Mouse (Mus musculus): ENCODE data around the gene 4933427D14Rik. TPM values are rescaled to one million over a fixed set of nuclear protein-coding genes. Genes with fewer than 3 reads are reported as not detected.

The 4933427D14Rik gene
- polyA plus RNA-seq, 1 experiment from 2014 or later: 24.3 TPM

- Histone ChIP-seq H3K36me3 (ENCODE audit: control insufficient read depth, insufficient read depth) (peaks cover 14% of the 10 kb centered on the region), H3K4me1 (replicated peaks; ENCODE audit: control insufficient read depth, insufficient read depth, low read length) (peaks cover 12% of the 10 kb centered on the region), H3K27me3 (replicated peaks; ENCODE audit: control insufficient read depth, insufficient read depth, low read length) (no peaks in the 10 kb centered on the region), H3K9me3 (ENCODE audit: control insufficient read depth, low read length) (no peaks in the 10 kb centered on the region), H3K27ac (ENCODE audit: low read length) (peak overlapping the region; percentile 75), H3K9ac (replicated peaks; ENCODE audit: low read depth, low read length) (peak overlapping the region; percentile 34; the same call in 1 of the 2 replicates), H3K4me2 (ENCODE audit: low read length) (no peak overlapping the region), H3K4me3 (replicated peaks; ENCODE audit: low read length) (no peak overlapping the region)
- 31% methylated on average over 11 of the region's 11 CpGs for WGBS
- ATAC-seq: peak; percentile 77
Measured at GRCm38 (mm10) chr11:72155186-72155980, 51.9 kb downstream of the 4933427D14Rik start.

- H3K4me2 ChIP-seq (ENCODE audit: low read length): no peak overlapping the region
- no peaks in the 10 kb centered on the region for H3K27me3 ChIP-seq (replicated peaks; ENCODE audit: control insufficient read depth, insufficient read depth, low read length)
- no peak overlapping the region for H3K27ac ChIP-seq (ENCODE audit: low read length)
- 82% methylated on average over 12 of the region's 12 CpGs for WGBS
- H3K36me3 ChIP-seq (ENCODE audit: control insufficient read depth, insufficient read depth): peaks cover 14% of the 10 kb centered on the region
- H3K4me1 ChIP-seq (replicated peaks; ENCODE audit: control insufficient read depth, insufficient read depth, low read length): peaks cover 14% of the 10 kb centered on the region
- no peak for ATAC-seq
- H3K4me3 ChIP-seq (replicated peaks; ENCODE audit: low read length): no peak overlapping the region
- H3K9me3 ChIP-seq (ENCODE audit: control insufficient read depth, low read length): no peaks in the 10 kb centered on the region
- no peak overlapping the region for H3K9ac ChIP-seq (replicated peaks; ENCODE audit: low read depth, low read length)
Measured at GRCm38 (mm10) chr11:72153122-72153862, 54.0 kb downstream of the 4933427D14Rik start.

- no peak for ATAC-seq
- Histone ChIP-seq H3K27me3 (replicated peaks; ENCODE audit: control insufficient read depth, insufficient read depth, low read length) (no peaks in the 10 kb centered on the region), H3K27ac (ENCODE audit: low read length) (no peak overlapping the region), H3K9ac (replicated peaks; ENCODE audit: low read depth, low read length) (no peak overlapping the region), H3K4me2 (ENCODE audit: low read length) (no peak overlapping the region), H3K36me3 (ENCODE audit: control insufficient read depth, insufficient read depth) (peaks cover 2% of the 10 kb centered on the region; the same call in 1 of the 2 replicates), H3K9me3 (ENCODE audit: control insufficient read depth, low read length) (no peaks in the 10 kb centered on the region), H3K4me3 (replicated peaks; ENCODE audit: low read length) (no peak overlapping the region), H3K4me1 (replicated peaks; ENCODE audit: control insufficient read depth, insufficient read depth, low read length) (peaks cover 19% of the 10 kb centered on the region)
- WGBS: 46% methylated on average over 2 of the region's 2 CpGs
Measured at GRCm38 (mm10) chr11:72151120-72151519, 56.1 kb downstream of the 4933427D14Rik start.

GRCm38 (mm10) chr11:72147910-72148309 is 59.3 kb downstream of the 4933427D14Rik start:
- whole genome bisulfite sequencing: 1% methylated on average over 3 of the region's 3 CpGs
- Histone ChIP-seq H3K27me3 (replicated peaks; ENCODE audit: control insufficient read depth, insufficient read depth, low read length) (no peaks in the 10 kb centered on the region), H3K27ac (ENCODE audit: low read length) (no peak overlapping the region; the same call in 1 of the 2 replicates), H3K36me3 (ENCODE audit: control insufficient read depth, insufficient read depth) (no peaks in the 10 kb centered on the region), H3K9ac (replicated peaks; ENCODE audit: low read depth, low read length) (no peak overlapping the region), H3K9me3 (ENCODE audit: control insufficient read depth, low read length) (no peaks in the 10 kb centered on the region), H3K4me1 (replicated peaks; ENCODE audit: control insufficient read depth, insufficient read depth, low read length) (peaks cover 8% of the 10 kb centered on the region), H3K4me2 (ENCODE audit: low read length) (no peak overlapping the region), H3K4me3 (replicated peaks; ENCODE audit: low read length) (no peak overlapping the region)
- ATAC-seq: peak; percentile 81

DNA sequence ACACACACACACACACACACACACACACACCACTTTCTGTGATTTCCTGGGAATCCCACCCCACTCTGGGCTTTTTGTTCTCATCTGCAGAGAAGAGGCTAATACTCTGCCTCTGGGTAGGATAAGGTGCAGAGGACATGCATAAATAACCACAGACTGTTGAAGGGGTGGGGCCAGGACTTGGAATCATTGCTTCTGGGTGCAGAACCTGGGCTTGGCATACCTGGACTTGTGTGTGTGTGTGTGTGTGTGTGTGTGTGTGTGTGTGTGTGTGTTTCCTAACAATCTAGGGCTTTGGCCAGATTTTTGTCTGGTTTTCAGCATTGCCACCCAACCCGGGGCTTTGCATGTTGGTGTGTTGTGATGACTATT is 61.4 kb downstream of the 4933427D14Rik start:
- Histone ChIP-seq H3K4me2 (ENCODE audit: low read length) (no peak overlapping the region), H3K9ac (replicated peaks; ENCODE audit: low read depth, low read length) (no peak overlapping the region), H3K9me3 (ENCODE audit: control insufficient read depth, low read length) (no peaks in the 10 kb centered on the region), H3K27ac (ENCODE audit: low read length) (no peak overlapping the region), H3K27me3 (replicated peaks; ENCODE audit: control insufficient read depth, insufficient read depth, low read length) (no peaks in the 10 kb centered on the region), H3K4me3 (replicated peaks; ENCODE audit: low read length) (no peak overlapping the region), H3K36me3 (ENCODE audit: control insufficient read depth, insufficient read depth) (no peaks in the 10 kb centered on the region), H3K4me1 (replicated peaks; ENCODE audit: control insufficient read depth, insufficient read depth, low read length) (peaks cover 10% of the 10 kb centered on the region)
- no peak for ATAC-seq
- 92% methylated on average over 1 of the region's 1 CpGs for WGBS

- no peaks in the 10 kb centered on the region for H3K9me3 ChIP-seq (ENCODE audit: control insufficient read depth, low read length)
- peaks cover 10% of the 10 kb centered on the region for H3K4me1 ChIP-seq (replicated peaks; ENCODE audit: control insufficient read depth, insufficient read depth, low read length)
- WGBS: 8% methylated on average over 2 of the region's 2 CpGs
- H3K9ac ChIP-seq (replicated peaks; ENCODE audit: low read depth, low read length): no peak overlapping the region
- H3K27me3 ChIP-seq (replicated peaks; ENCODE audit: control insufficient read depth, insufficient read depth, low read length): no peaks in the 10 kb centered on the region
- ATAC-seq: no peak
- H3K27ac ChIP-seq (ENCODE audit: low read length): no peak overlapping the region
- no peak overlapping the region for H3K4me3 ChIP-seq (replicated peaks; ENCODE audit: low read length)
- no peaks in the 10 kb centered on the region for H3K36me3 ChIP-seq (ENCODE audit: control insufficient read depth, insufficient read depth)
- H3K4me2 ChIP-seq (ENCODE audit: low read length): no peak overlapping the region
Measured at GRCm38 (mm10) chr11:72145182-72145876, 61.9 kb downstream of the 4933427D14Rik start.

GRCm38 (mm10) chr11:72142889-72143288 is 64.4 kb downstream of the 4933427D14Rik start:
- peaks cover 4% of the 10 kb centered on the region for H3K4me1 ChIP-seq (replicated peaks; ENCODE audit: control insufficient read depth, insufficient read depth, low read length)
- no peak overlapping the region for H3K9ac ChIP-seq (replicated peaks; ENCODE audit: low read depth, low read length)
- no peaks in the 10 kb centered on the region for H3K9me3 ChIP-seq (ENCODE audit: control insufficient read depth, low read length)
- 36% methylated on average over 10 of the region's 10 CpGs for WGBS
- no peak overlapping the region for H3K4me3 ChIP-seq (replicated peaks; ENCODE audit: low read length)
- H3K27ac ChIP-seq (ENCODE audit: low read length): no peak overlapping the region
- no peaks in the 10 kb centered on the region; the same call in 1 of the 2 replicates for H3K27me3 ChIP-seq (replicated peaks; ENCODE audit: control insufficient read depth, insufficient read depth, low read length)
- ATAC-seq: no peak
- no peaks in the 10 kb centered on the region for H3K36me3 ChIP-seq (ENCODE audit: control insufficient read depth, insufficient read depth)
- no peak overlapping the region for H3K4me2 ChIP-seq (ENCODE audit: low read length)

DNA sequence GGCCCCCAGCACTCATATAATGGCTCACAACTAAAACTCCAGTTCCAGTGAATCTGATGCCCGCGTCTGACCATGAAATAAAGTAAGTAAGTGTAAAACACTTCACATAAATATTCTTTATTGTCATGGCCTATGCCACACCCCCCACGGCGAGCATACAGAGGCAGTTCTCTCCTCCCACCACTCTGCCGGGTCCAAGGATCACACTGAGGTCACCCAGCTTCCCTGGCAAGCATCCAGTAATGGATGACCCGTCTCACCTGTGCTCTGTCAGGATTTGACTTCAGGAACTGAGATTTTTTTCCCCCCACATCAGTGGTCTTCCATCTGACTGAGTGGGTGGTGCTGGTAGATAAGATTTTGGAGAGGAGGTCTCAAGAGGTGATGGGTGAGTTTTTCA is 67.1 kb downstream of the 4933427D14Rik start:
- Histone ChIP-seq H3K4me2 (ENCODE audit: low read length) (no peak overlapping the region), H3K9ac (replicated peaks; ENCODE audit: low read depth, low read length) (no peak overlapping the region), H3K4me1 (replicated peaks; ENCODE audit: control insufficient read depth, insufficient read depth, low read length) (peaks cover 9% of the 10 kb centered on the region), H3K4me3 (replicated peaks; ENCODE audit: low read length) (no peak overlapping the region), H3K27ac (ENCODE audit: low read length) (no peak overlapping the region), H3K9me3 (ENCODE audit: control insufficient read depth, low read length) (no peaks in the 10 kb centered on the region), H3K27me3 (replicated peaks; ENCODE audit: control insufficient read depth, insufficient read depth, low read length) (peaks cover 13% of the 10 kb centered on the region), H3K36me3 (ENCODE audit: control insufficient read depth, insufficient read depth) (no peaks in the 10 kb centered on the region)
- no peak for ATAC-seq
- 70% methylated on average over 6 of the region's 6 CpGs for WGBS
